Mouse (Mus musculus): ENCODE results near the gene Abhd15.

DNA sequence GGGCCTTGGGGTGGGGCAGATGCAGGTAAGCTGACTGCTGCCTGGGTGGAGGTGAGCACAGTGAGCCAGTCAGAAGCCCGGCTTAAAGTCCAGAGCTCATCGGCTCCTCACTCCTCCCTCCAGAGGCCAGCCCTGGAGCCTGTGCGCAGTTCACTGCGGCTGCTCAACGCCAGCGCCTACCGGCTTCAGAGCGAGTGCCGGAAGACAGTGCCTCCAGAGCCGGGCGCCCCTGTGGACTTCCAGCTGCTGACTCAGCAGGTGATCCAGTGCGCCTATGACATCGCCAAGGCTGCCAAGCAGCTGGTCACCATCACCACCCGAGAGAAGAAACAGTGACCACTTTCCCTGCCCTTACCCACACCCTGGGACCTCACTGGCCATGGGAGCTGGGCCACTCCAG lies 8.6 kb upstream of the Abhd15 start:
- TF ChIP-seq CTCF (IDR thresholded peaks at IDR 0.05; ENCODE audit: extremely low read depth, insufficient read length, insufficient replicate concordance, low read depth, low read length) (no peak), POLR2A (IDR thresholded peaks at IDR 0.05; ENCODE audit: low read depth, low read length) (no peak)

All from small intestine, adult 2 months (tissue).